Mouse (Mus musculus) mesoderm, embryonic 11.5 days (tissue): Measurements from ENCODE around the gene Mafb.

Experiments used
- DNase-seq: peaks from one replicate; pipeline ENCODE4 v3.0.0-alpha.2; 2012; ENCODE audit warnings: low read depth, low spot score

The Mafb gene

DNA sequence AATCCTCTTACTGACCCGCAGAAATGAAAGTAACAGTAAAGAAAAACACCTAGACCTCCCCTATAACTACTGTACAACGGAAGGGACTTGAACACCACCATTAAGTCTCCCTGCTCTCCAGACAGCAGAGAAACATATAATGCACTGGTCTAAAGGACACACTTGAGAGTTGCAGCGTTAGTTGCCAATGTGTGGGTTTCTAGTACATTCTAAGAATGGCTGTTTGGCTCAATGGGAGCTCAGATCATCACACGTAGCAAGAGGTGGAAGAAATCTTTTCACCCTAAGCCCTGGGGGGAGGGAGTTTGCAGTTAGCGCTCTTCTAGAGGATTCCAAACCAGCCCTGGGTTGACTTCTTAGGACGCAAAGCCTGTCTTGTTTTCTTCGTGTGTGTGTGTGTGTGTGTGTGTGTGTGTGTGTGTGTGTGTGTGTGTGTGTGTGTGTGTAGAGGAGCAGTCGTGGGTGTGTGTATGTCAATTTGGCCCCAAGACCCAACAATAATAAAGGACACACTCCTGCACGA lies 2.7 kb downstream of the Mafb start:
- DNase-seq = no peak

DNA sequence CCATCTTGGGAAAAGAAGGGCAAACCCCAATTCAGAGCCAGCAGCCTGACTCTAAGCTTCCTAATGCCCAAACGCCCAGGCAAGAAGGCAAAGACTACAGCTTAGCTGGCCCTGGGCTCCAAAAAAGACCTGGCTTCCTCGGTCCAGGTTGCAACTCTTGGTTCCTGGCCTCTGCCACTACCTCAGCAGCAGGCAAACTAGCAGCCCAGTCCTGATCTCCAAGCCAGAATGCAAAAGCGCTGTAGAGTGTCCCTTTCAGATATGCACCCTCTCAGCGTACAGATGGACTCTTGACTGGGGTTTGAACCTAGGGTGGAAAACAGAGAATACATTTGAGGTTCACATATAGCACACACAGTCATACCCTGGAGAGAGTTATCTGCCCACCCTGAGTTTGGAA lies 3.7 kb downstream of the Mafb start:
- no peak for DNase-seq

DNA sequence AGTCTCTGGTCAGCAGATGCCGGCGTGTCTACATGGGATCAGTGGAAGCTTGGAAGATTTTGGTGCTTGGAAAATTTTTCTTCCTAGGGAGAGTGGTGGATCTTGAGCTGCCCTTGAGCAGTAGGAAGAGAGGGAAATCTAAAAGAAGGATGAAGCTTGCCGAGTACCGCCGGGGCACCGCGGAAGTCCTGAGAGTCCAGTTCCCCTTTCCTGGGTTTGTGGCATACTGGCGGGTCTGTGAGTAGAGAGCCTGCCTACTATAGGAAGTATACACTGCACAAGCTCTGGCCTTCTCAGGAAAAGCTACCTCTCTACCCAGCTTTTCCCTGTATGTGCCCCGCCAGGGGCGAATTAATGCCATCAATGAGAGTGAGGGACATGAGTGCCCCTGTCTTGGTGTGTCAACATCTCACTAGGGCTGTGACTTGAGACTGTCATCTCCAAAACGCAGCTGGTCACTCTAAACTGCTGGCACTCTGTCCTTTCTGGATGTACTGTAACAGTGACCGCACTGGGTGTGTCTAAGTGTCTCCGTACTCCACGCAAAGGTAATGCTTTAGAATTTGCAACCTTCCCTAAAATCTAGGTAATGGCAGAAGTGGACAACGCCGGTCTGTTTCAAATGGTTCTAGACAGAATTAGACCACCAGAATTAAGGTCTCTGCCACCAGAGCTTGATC lies 5.3 kb downstream of the Mafb start:
- DNase-seq = no peak

GRCm38 (mm10) chr2:160360234-160360874 lies 6.5 kb downstream of the Mafb start:
- DNase-seq = no peak

DNA sequence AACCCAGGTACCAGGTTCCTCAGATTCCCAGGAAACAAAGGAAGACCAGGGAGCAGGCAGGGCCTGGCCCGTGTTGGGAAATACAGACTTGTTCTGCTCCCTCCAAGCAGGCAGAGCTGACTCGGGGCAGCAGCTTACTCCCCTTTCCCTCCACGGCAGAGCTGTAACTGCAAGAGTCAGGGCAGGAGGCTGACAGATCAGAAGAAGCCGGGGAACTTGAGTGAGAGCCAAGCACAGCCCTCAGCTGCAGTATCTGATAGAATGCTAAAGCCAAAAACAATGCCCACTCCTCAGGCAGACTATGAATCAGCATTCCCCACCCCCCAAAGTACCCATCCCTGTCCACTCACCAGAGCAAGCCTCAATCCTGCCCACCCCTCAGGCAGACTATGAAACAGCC lies 8.0 kb downstream of the Mafb start:
- no peak for DNase-seq

GRCm38 (mm10) chr2:160357442-160357841 lies 9.4 kb downstream of the Mafb start:
- DNase-seq = no peak

DNA sequence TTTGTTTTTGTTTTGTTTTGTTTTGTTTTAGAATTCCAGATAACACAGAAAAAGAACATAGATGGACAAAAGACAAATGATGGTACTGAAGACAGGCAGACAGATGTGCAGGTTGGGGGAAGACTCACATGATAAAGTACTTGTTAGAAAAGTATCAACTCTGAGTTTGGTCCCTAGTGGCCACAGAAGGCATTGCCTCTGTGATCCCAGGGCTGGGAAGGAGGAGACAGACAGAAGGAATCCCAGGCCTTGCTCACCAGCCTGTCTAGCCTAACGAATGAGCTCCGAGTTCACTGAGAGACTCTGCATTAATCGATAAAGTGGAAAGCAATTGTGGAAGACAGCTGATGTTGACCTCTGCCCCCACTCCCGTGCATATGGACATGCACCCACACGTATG lies 10.7 kb downstream of the Mafb start:
- no peak for DNase-seq

DNA sequence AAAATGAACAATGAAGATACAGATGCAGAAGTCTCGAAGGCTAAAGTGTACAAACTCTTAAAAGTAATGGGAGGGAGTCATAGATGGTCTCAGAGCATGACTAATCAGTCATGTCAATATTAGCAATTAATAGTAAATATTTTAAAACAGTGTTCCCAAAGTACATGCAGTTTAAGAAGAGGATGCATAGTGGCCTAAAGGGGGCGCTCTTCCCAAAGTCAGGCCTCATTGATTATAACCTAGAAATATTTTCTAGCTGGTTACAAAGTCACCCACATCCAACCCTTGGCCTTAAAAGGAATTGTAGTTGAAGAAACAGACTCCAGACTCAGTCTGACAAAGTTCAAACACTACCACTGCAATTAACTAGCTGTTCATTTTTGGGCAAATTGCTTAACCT lies 12.5 kb downstream of the Mafb start:
- DNase-seq = no peak

DNA sequence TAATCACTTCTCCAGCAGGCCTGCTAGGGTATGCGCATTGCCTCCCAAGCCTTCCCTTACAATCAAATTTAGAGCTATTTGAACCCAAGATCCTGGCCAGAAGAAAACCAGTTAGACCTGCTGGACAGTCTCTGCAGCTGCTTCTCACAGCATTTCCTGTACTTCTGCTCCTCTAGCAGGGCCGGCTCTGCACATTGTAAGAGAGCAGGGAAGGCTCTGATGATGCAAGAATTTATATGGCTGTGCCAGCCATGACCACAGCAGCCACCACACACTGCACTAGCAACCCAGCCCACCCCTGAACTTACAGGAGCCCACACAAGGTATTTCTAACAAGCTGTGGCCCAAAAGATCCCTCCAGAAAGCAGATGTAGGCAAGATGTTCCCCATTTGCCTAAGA lies 13.3 kb downstream of the Mafb start:
- no peak for DNase-seq

DNA sequence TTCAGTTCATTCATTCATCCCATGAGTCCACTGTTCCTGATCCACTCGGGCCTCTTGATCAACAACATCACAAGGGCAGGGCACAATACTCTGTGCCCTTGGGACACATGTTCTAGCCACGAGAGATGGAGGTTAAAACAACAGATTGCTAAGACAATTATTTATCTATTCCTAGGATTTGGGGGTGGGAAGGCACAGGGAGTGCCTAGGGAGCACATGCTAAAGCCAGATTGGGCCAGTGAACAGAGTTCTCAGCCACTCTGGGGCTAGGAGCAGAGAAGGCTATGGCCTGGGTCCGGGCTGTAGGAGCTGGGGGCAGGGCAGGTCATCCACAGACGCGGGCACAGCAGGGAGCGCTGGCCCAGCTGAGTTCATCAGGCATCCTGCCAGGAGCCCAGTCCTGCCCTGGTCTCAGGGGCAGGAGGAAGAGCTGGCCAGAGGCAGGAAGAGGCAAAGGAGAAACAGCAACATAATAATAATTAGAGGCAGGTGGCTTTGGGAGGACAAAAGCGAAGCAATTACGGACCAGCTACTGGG lies 15.8 kb downstream of the Mafb start:
- DNase-seq = no peak

DNA sequence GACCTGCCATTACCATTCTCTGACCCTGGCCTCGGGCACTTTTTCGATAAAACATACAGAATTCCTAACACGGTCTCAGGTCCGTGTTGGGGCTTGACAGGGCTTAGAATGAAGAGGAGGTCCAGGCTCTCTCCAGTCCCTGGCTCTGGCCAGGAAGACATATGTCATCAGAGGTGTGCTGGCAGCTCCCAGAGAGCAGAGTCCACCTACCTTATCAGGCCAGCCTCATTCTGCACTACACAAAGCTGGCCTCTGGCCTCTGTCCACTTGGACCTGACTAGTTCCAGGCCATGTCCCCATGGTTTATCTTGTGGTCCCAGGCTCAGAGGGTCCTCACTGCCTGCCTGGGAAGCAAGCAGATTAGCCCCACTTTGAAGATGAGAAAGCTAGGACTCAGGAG lies 17.3 kb downstream of the Mafb start:
- no peak for DNase-seq

DNA sequence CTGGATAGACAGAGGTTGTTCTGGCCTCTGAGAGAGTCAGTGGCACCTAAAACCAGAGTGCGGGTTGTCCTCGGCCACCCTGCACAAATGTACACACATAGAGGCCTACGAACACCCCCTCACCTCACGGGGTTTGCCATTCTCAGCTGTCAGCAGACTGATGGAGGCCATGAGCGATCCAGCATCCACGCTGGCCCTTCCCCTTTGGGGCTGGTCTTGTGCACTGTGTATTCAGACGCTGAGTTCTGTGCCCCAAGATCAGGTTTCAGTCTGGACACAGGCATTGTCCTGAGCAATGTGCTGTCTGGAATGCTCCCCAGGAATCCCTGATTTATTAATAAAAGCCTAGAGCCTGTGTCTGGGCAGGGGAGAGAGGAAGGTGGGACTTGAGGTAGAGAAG lies 18.1 kb downstream of the Mafb start:
- peak; percentile 65 for DNase-seq

DNA sequence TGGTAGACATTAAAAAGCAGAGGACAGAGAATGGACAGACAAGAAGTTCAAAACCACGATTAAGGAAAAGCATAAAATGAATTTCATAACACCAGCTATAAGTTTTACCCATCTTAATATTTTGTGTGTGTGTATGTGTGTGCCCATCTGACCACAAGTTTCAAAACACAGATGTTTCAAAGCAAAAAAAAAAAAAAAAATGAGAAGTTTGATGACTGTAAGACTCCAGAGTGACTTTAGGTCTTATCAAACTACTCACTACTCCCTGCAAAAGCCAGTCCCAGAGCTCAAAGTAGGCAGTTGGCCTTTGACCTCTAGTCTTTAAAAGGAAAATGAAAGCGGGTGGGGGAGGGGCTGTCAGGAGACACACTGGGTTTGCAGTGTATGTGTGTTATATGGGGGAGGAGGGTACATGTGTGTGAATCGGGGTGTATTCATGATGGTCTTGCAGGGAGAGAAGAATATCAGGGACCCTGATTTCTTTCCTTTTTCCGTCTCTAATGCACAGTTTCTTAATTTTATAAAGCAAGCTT lies 18.7 kb downstream of the Mafb start:
- no peak for DNase-seq

DNA sequence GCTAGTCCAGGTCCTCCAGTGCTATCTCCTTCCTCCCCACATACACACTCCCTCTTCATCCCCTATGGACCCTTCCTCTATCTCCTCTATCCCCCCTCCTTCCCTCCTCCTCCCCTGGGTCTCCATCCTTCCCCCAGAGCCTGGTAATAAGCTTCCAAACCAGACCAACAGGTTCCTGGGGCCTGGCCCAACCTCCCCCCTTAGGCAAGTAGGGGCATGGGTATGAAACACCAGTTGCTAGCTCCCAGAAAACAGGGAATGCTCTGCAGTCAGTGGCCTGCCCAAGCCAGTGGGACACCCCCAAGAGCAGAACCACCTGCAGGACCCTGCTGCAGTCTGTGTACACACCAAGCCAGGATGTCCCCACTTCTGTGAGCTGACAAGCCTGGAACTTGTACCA lies 21.2 kb downstream of the Mafb start:
- DNase-seq = no peak

GRCm38 (mm10) chr2:160340121-160340520 lies 26.7 kb downstream of the Mafb start:
- no peak for DNase-seq

- DNase-seq = no peak
These were observed 27.3 kb downstream of the Mafb start for GRCm38 (mm10) chr2:160339595-160339994.

DNA sequence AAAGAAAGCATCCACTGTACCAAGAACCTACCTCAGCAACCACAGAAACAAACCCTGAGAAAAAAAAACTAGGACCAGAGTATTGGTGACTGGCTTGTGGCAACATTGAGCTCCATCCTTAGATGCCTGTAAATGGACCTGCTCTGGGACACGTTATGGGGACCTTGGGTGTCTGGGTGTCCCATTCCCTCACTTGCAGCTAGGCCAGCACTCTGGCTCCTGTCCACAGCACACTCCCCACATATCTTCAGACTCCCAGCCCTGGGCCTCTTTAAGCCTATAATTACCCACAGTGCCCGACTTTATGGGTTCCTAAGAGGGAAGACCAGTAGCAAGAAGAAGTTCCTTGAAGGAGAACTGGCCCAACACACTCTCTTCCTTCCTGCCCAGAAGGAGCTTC lies 30.8 kb downstream of the Mafb start:
- no peak for DNase-seq

DNA sequence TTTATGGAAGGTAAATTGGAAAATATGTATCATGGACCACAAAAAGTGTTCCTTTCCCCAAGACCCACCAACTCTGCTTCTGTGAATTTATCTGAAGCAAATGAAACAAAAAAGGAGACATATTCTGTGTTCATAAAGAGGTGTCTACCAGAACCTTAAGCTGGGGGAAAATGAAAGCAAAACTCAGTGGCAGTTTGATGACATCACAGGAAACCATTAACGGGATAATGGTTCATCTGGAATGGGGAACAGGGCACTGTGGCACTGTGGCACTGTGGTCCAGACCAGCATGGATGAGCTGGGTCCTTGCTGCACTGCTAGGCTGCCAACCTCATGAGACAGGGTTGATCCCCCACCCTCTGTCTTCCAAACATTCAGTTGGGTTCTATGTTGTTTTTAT lies 31.8 kb downstream of the Mafb start:
- DNase-seq = no peak

DNA sequence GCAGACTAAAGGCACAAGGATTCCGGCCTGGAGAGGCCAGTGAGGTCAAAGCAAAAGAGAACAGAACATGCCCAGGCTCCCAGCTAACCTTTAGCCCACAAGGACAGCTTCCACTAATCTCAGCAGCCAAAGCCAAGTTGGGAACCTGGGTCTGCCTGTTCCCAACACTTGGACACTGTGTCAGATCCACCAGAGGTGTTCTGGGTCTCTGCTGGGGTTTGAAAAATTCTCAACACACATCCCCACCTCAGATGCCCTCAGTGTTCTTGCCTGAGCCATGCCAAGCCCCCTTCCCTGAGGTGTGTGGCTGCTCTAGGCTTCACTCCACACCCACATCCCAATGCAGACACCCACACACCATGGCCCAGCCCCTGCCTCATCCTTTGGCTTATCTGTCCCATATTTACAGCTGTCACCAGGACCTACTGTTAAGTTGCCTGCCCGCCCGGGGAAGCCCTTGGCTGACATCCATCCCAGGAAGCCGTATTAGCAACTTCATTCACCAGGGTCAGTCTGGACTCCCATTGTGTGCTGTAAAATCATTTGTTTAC lies 32.7 kb downstream of the Mafb start, which contains the start of gene Gm826:
TSS of gene Gm826 (minus strand) at position 52 of the 551 bp plus-strand sequence.
- DNase-seq = no peak

GRCm38 (mm10) chr2:160332516-160333325 lies 34.1 kb downstream of the Mafb start:
- DNase-seq = no peak

- no peak for DNase-seq
These were observed 38.0 kb downstream of the Mafb start for GRCm38 (mm10) chr2:160328886-160329285.

DNA sequence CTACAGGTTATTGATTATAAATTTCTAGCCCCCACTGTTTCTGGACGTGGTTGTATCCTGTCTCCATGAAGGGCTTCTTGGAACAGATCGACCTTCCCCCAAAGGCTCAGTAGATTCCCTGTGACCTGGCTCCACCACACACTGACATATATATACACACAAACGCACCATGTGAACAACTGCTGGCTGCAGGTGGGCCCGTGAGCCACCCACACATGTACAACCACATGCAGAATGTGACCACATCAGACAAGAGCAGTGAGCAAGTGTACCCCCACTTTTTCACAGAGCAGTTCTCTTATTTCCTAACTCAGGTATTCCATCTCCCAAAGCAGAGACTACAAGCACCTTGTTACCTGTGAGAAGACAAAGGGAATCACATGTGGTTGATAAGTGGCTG lies 39.1 kb downstream of the Mafb start:
- no peak for DNase-seq
